Mouse (Mus musculus) small intestine, adult 2 months (tissue): ENCODE results near the gene Shld2.

ENCODE experiments used
- CTCF ChIP-seq: fragments of 200-500 bp; IDR thresholded peaks from 2 replicates; pipeline ENCODE4 v1.5.1; 2012; ENCODE audit warnings: low read depth, mild to moderate bottlenecking, control low read depth, inconsistent platforms, low read length, moderate library complexity, mixed read lengths; ENCODE audit not compliant: insufficient replicate concordance, insufficient read length; ENCODE audit errors: extremely low read depth
- POLR2A ChIP-seq: fragments of 200-500 bp; IDR thresholded peaks from 2 replicates; pipeline ENCODE4 v1.6.1; 2012; ENCODE audit warnings: low read depth, mild to moderate bottlenecking, control low read depth, inconsistent platforms, low read length, moderate library complexity

DNA sequence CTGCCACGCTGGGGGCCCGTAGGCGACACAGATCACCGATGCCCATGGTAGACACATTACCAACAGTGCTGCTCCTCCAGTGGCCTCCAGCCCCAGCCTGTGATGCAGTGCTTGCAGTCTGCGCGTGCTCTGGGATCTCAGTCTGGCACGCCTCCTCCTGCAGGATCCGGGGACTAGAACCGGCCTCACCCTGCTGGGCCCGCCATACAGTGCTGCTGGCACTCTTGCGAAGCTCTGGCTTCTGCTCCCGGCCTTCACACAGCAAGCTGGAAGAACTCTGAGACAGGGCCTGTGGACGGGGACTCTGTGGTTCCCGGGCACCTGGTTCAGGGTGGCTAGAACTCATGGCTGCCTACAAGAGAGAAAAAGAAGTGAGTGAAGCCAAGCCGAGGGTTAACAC, 114.8 kb downstream of the Shld2 start:
- TF ChIP-seq POLR2A (no peak), CTCF (no peak)
